Mouse (Mus musculus): ENCODE results near the gene Fam83f. TPM values are rescaled to one million over a fixed set of nuclear protein-coding genes. Genes with fewer than 3 reads are reported as not detected.

Fam83f gene
- polyA plus RNA-seq, 1 experiment from 2014 or later: 0.60 TPM

- no peak for ATAC-seq (ENCODE audit: insufficient number of reproducible peaks, low FRiP score, low TSS enrichment, low read depth)
- H3K27ac ChIP-seq (replicated peaks; ENCODE audit: low read depth, low read length): no peak overlapping the region
- DNase-seq (ENCODE audit: low spot score): no peak
- H3K9ac ChIP-seq (ENCODE audit: low read length): no peak overlapping the region
- H3K4me2 ChIP-seq (ENCODE audit: low read depth, severe bottlenecking): no peak overlapping the region
- no peaks in the 10 kb centered on the region for H3K27me3 ChIP-seq (ENCODE audit: control insufficient read depth, insufficient read depth, low read length)
- H3K4me1 ChIP-seq (ENCODE audit: control insufficient read depth, insufficient read depth, low read length): no peaks in the 10 kb centered on the region
- H3K36me3 ChIP-seq (ENCODE audit: control insufficient read depth, insufficient read depth, low read length): no peaks in the 10 kb centered on the region
- 86% methylated on average over 8 of the region's 8 CpGs for WGBS
- no peaks in the 10 kb centered on the region for H3K9me3 ChIP-seq (ENCODE audit: control insufficient read depth, low read length)
- no peak overlapping the region for H3K4me3 ChIP-seq (ENCODE audit: low read depth, low read length)
Observed at GRCm38 (mm10) chr15:80716631-80717135, 45.0 kb downstream of the Fam83f start.

- no peak overlapping the region for H3K9ac ChIP-seq (ENCODE audit: low read length)
- DNase-seq (ENCODE audit: low spot score): no peak
- WGBS: 68% methylated on average over 1 of the region's 1 CpGs
- no peak overlapping the region for H3K4me3 ChIP-seq (ENCODE audit: low read depth, low read length)
- H3K9me3 ChIP-seq (ENCODE audit: control insufficient read depth, low read length): no peaks in the 10 kb centered on the region
- H3K4me1 ChIP-seq (ENCODE audit: control insufficient read depth, insufficient read depth, low read length): no peaks in the 10 kb centered on the region
- no peaks in the 10 kb centered on the region for H3K27me3 ChIP-seq (ENCODE audit: control insufficient read depth, insufficient read depth, low read length)
- no peak overlapping the region for H3K4me2 ChIP-seq (ENCODE audit: low read depth, severe bottlenecking)
- H3K27ac ChIP-seq (replicated peaks; ENCODE audit: low read depth, low read length): no peak overlapping the region
- ATAC-seq (ENCODE audit: insufficient number of reproducible peaks, low FRiP score, low TSS enrichment, low read depth): no peak
- no peaks in the 10 kb centered on the region for H3K36me3 ChIP-seq (ENCODE audit: control insufficient read depth, insufficient read depth, low read length)
Observed at GRCm38 (mm10) chr15:80717431-80717830, 45.8 kb downstream of the Fam83f start.

- DNase-seq (ENCODE audit: low spot score) (no peak), ATAC-seq (ENCODE audit: insufficient number of reproducible peaks, low FRiP score, low TSS enrichment, low read depth) (no peak)
- no peaks in the 10 kb centered on the region for H3K27me3 ChIP-seq (ENCODE audit: control insufficient read depth, insufficient read depth, low read length)
- no peak overlapping the region for H3K9ac ChIP-seq (ENCODE audit: low read length)
- no peaks in the 10 kb centered on the region for H3K36me3 ChIP-seq (ENCODE audit: control insufficient read depth, insufficient read depth, low read length)
- WGBS: 68% methylated on average over 5 of the region's 5 CpGs
- H3K9me3 ChIP-seq (ENCODE audit: control insufficient read depth, low read length): no peaks in the 10 kb centered on the region
- H3K4me1 ChIP-seq (ENCODE audit: control insufficient read depth, insufficient read depth, low read length): no peaks in the 10 kb centered on the region
- H3K4me2 ChIP-seq (ENCODE audit: low read depth, severe bottlenecking): no peak overlapping the region
- H3K27ac ChIP-seq (replicated peaks; ENCODE audit: low read depth, low read length): no peak overlapping the region
- H3K4me3 ChIP-seq (ENCODE audit: low read depth, low read length): no peak overlapping the region
Observed at GRCm38 (mm10) chr15:80720249-80720648, 48.6 kb downstream of the Fam83f start.

- 85% methylated on average over 6 of the region's 6 CpGs for WGBS
- Histone ChIP-seq H3K27me3 (ENCODE audit: control insufficient read depth, insufficient read depth, low read length) (no peaks in the 10 kb centered on the region), H3K4me3 (ENCODE audit: low read depth, low read length) (no peak overlapping the region), H3K9me3 (ENCODE audit: control insufficient read depth, low read length) (no peaks in the 10 kb centered on the region), H3K36me3 (ENCODE audit: control insufficient read depth, insufficient read depth, low read length) (no peaks in the 10 kb centered on the region), H3K27ac (replicated peaks; ENCODE audit: low read depth, low read length) (no peak overlapping the region), H3K9ac (ENCODE audit: low read length) (no peak overlapping the region), H3K4me1 (ENCODE audit: control insufficient read depth, insufficient read depth, low read length) (no peaks in the 10 kb centered on the region), H3K4me2 (ENCODE audit: low read depth, severe bottlenecking) (no peak overlapping the region)
- DNase-seq (ENCODE audit: low spot score) (no peak), ATAC-seq (ENCODE audit: insufficient number of reproducible peaks, low FRiP score, low TSS enrichment, low read depth) (no peak)
Observed at GRCm38 (mm10) chr15:80721861-80722260, 50.2 kb downstream of the Fam83f start.

- Histone ChIP-seq H3K27ac (replicated peaks; ENCODE audit: low read depth, low read length) (no peak overlapping the region), H3K4me2 (ENCODE audit: low read depth, severe bottlenecking) (no peak overlapping the region), H3K9me3 (ENCODE audit: control insufficient read depth, low read length) (no peaks in the 10 kb centered on the region), H3K4me1 (ENCODE audit: control insufficient read depth, insufficient read depth, low read length) (no peaks in the 10 kb centered on the region), H3K36me3 (ENCODE audit: control insufficient read depth, insufficient read depth, low read length) (no peaks in the 10 kb centered on the region), H3K4me3 (ENCODE audit: low read depth, low read length) (no peak overlapping the region), H3K27me3 (ENCODE audit: control insufficient read depth, insufficient read depth, low read length) (no peaks in the 10 kb centered on the region), H3K9ac (ENCODE audit: low read length) (no peak overlapping the region)
- ATAC-seq (ENCODE audit: insufficient number of reproducible peaks, low FRiP score, low TSS enrichment, low read depth): no peak
- 58% methylated on average over 3 of the region's 3 CpGs for WGBS
- DNase-seq (ENCODE audit: low spot score): no peak
Observed at GRCm38 (mm10) chr15:80722366-80722765, 50.7 kb downstream of the Fam83f start.

- no peaks in the 10 kb centered on the region for H3K9me3 ChIP-seq (ENCODE audit: control insufficient read depth, low read length)
- no peak overlapping the region for H3K27ac ChIP-seq (replicated peaks; ENCODE audit: low read depth, low read length)
- H3K9ac ChIP-seq (ENCODE audit: low read length): no peak overlapping the region
- no peak overlapping the region for H3K4me2 ChIP-seq (ENCODE audit: low read depth, severe bottlenecking)
- H3K4me3 ChIP-seq (ENCODE audit: low read depth, low read length): no peak overlapping the region
- 77% methylated on average over 2 of the region's 2 CpGs for WGBS
- ATAC-seq (ENCODE audit: insufficient number of reproducible peaks, low FRiP score, low TSS enrichment, low read depth) (no peak), DNase-seq (ENCODE audit: low spot score) (no peak)
- no peaks in the 10 kb centered on the region for H3K27me3 ChIP-seq (ENCODE audit: control insufficient read depth, insufficient read depth, low read length)
- H3K36me3 ChIP-seq (ENCODE audit: control insufficient read depth, insufficient read depth, low read length): no peaks in the 10 kb centered on the region
- no peaks in the 10 kb centered on the region for H3K4me1 ChIP-seq (ENCODE audit: control insufficient read depth, insufficient read depth, low read length)
Observed at GRCm38 (mm10) chr15:80729477-80729876, 57.8 kb downstream of the Fam83f start.

- H3K27me3 ChIP-seq (ENCODE audit: control insufficient read depth, insufficient read depth, low read length): no peaks in the 10 kb centered on the region
- no peak overlapping the region for H3K4me3 ChIP-seq (ENCODE audit: low read depth, low read length)
- no peak overlapping the region for H3K4me2 ChIP-seq (ENCODE audit: low read depth, severe bottlenecking)
- H3K9ac ChIP-seq (ENCODE audit: low read length): no peak overlapping the region
- H3K9me3 ChIP-seq (ENCODE audit: control insufficient read depth, low read length): no peaks in the 10 kb centered on the region
- no peak overlapping the region for H3K27ac ChIP-seq (replicated peaks; ENCODE audit: low read depth, low read length)
- H3K36me3 ChIP-seq (ENCODE audit: control insufficient read depth, insufficient read depth, low read length): no peaks in the 10 kb centered on the region
- no peak for DNase-seq (ENCODE audit: low spot score)
- H3K4me1 ChIP-seq (ENCODE audit: control insufficient read depth, insufficient read depth, low read length): no peaks in the 10 kb centered on the region
- no peak for ATAC-seq (ENCODE audit: insufficient number of reproducible peaks, low FRiP score, low TSS enrichment, low read depth)
- 89% methylated on average over 1 of the region's 1 CpGs for WGBS
Observed at GRCm38 (mm10) chr15:80731043-80731442, 59.4 kb downstream of the Fam83f start.

GRCm38 (mm10) chr15:80731511-80731910 lies 59.9 kb downstream of the Fam83f start:
- WGBS: 87% methylated on average over 3 of the region's 3 CpGs
- no peak overlapping the region for H3K9ac ChIP-seq (ENCODE audit: low read length)
- no peaks in the 10 kb centered on the region for H3K27me3 ChIP-seq (ENCODE audit: control insufficient read depth, insufficient read depth, low read length)
- no peak overlapping the region for H3K4me2 ChIP-seq (ENCODE audit: low read depth, severe bottlenecking)
- H3K36me3 ChIP-seq (ENCODE audit: control insufficient read depth, insufficient read depth, low read length): no peaks in the 10 kb centered on the region
- DNase-seq (ENCODE audit: low spot score) (no peak), ATAC-seq (ENCODE audit: insufficient number of reproducible peaks, low FRiP score, low TSS enrichment, low read depth) (no peak)
- H3K27ac ChIP-seq (replicated peaks; ENCODE audit: low read depth, low read length): no peak overlapping the region
- H3K9me3 ChIP-seq (ENCODE audit: control insufficient read depth, low read length): no peaks in the 10 kb centered on the region
- H3K4me1 ChIP-seq (ENCODE audit: control insufficient read depth, insufficient read depth, low read length): no peaks in the 10 kb centered on the region
- H3K4me3 ChIP-seq (ENCODE audit: low read depth, low read length): no peak overlapping the region

GRCm38 (mm10) chr15:80732266-80733030 lies 60.8 kb downstream of the Fam83f start:
- H3K27ac ChIP-seq (replicated peaks; ENCODE audit: low read depth, low read length): no peak overlapping the region
- WGBS: 57% methylated on average over 4 of the region's 4 CpGs
- H3K4me3 ChIP-seq (ENCODE audit: low read depth, low read length): no peak overlapping the region
- no peak for ATAC-seq (ENCODE audit: insufficient number of reproducible peaks, low FRiP score, low TSS enrichment, low read depth)
- H3K4me2 ChIP-seq (ENCODE audit: low read depth, severe bottlenecking): no peak overlapping the region
- no peak overlapping the region for H3K9ac ChIP-seq (ENCODE audit: low read length)
- H3K9me3 ChIP-seq (ENCODE audit: control insufficient read depth, low read length): no peaks in the 10 kb centered on the region
- DNase-seq (ENCODE audit: low spot score): no peak
- no peaks in the 10 kb centered on the region for H3K36me3 ChIP-seq (ENCODE audit: control insufficient read depth, insufficient read depth, low read length)
- no peaks in the 10 kb centered on the region for H3K4me1 ChIP-seq (ENCODE audit: control insufficient read depth, insufficient read depth, low read length)
- no peaks in the 10 kb centered on the region for H3K27me3 ChIP-seq (ENCODE audit: control insufficient read depth, insufficient read depth, low read length)
